ENCODE assay signal across 14 mouse cellular contexts in genomic region chr5:64324920-64325319, GRCm38 (mm10).
DNase-seq lines count a peak whose midpoint lies in the region; ATAC-seq and TF ChIP-seq lines count a peak whose summit lies in the region.
"Had no signal": no experiment of that assay in that cellular context is flagged by ENCODE, and none has a peak within 500 bp of the region (broad histone marks: within the 10 kb centered on the region; RNA-seq: fewer than 3 reads in every experiment).

No protein-coding gene starts in this region.

- no peaks in the 10 kb centered on the region for H3K27me3 ChIP-seq in intestine, postnatal 0 days (replicated peaks; ENCODE audit: control insufficient read depth, insufficient read depth, low read length)
- no peaks in the 10 kb centered on the region for H3K27me3 ChIP-seq in intestine, embryonic 16.5 days (replicated peaks; ENCODE audit: control insufficient read depth, insufficient read depth, low read length)
- H3K27me3 ChIP-seq in embryonic facial prominence, embryonic 15.5 days: no peaks in the 10 kb centered on the region
- no peaks in the 10 kb centered on the region for H3K27me3 ChIP-seq in limb, embryonic 15.5 days

- TF ChIP-seq CTCF in intestine, postnatal 0 days (IDR thresholded peaks at IDR 0.05; ENCODE audit: low read depth): no peak

- WGBS in intestine, postnatal 0 days: 85% methylated on average over 8 of the region's 8 CpGs
- 79% methylated on average over 8 of the region's 8 CpGs for WGBS in intestine, embryonic 16.5 days
- WGBS in embryonic facial prominence, embryonic 15.5 days: 56% methylated on average over 8 of the region's 8 CpGs
- 70% methylated on average over 8 of the region's 8 CpGs for WGBS in limb, embryonic 15.5 days

- 0 out of 2 replicates have a peak overlapping the region, but pooled peaks have one; percentile 21 for H3K27ac ChIP-seq in intestine, postnatal 0 days (ENCODE audit: low read depth, low read length)
- no peak overlapping the region for H3K27ac ChIP-seq in intestine, embryonic 16.5 days (ENCODE audit: low read length)
- peak overlapping the region; percentile 76 for H3K27ac ChIP-seq in brown adipose tissue, adult 24 weeks (replicated peaks; ENCODE audit: low read depth, low read length)
- peak overlapping the region; percentile 63 for H3K27ac ChIP-seq in embryonic facial prominence, embryonic 15.5 days (replicated peaks)
- peak overlapping the region; percentile 88 for H3K27ac ChIP-seq in limb, embryonic 15.5 days

- no peaks in the 10 kb centered on the region for H3K9me3 ChIP-seq in intestine, postnatal 0 days (ENCODE audit: control insufficient read depth)
- no peaks in the 10 kb centered on the region for H3K9me3 ChIP-seq in intestine, embryonic 16.5 days (ENCODE audit: control insufficient read depth, low read length)
- no peaks in the 10 kb centered on the region for H3K9me3 ChIP-seq in embryonic facial prominence, embryonic 15.5 days (replicated peaks)
- no peaks in the 10 kb centered on the region for H3K9me3 ChIP-seq in limb, embryonic 15.5 days

- no peak overlapping the region for H3K4me3 ChIP-seq in intestine, postnatal 0 days (ENCODE audit: low read depth, low read length)
- H3K4me3 ChIP-seq in intestine, embryonic 16.5 days (ENCODE audit: low read length): no peak overlapping the region
- no peak overlapping the region for H3K4me3 ChIP-seq in brown adipose tissue, adult 24 weeks (ENCODE audit: insufficient read depth, low read depth, low read length)
- no peak overlapping the region for H3K4me3 ChIP-seq in embryonic facial prominence, embryonic 15.5 days (replicated peaks)
- H3K4me3 ChIP-seq in limb, embryonic 15.5 days: no peak overlapping the region
- H3K4me3 ChIP-seq: myocyte had no signal

- no peaks in the 10 kb centered on the region for H3K4me1 ChIP-seq in intestine, postnatal 0 days (replicated peaks; ENCODE audit: control insufficient read depth, insufficient read depth, low read length)
- H3K4me1 ChIP-seq in intestine, embryonic 16.5 days (ENCODE audit: control insufficient read depth, insufficient read depth, low read length): peaks cover 11% of the 10 kb centered on the region
- peaks cover 53% of the 10 kb centered on the region for H3K4me1 ChIP-seq in brown adipose tissue, adult 24 weeks (ENCODE audit: control insufficient read depth, insufficient read depth, insufficient read length, low read length)
- H3K4me1 ChIP-seq in embryonic facial prominence, embryonic 15.5 days: peaks cover 22% of the 10 kb centered on the region
- peaks cover 38% of the 10 kb centered on the region for H3K4me1 ChIP-seq in limb, embryonic 15.5 days

- peaks cover 67% of the 10 kb centered on the region for H3K36me3 ChIP-seq in intestine, postnatal 0 days (ENCODE audit: control insufficient read depth, insufficient read depth)
- H3K36me3 ChIP-seq in intestine, embryonic 16.5 days (ENCODE audit: control insufficient read depth, insufficient read depth, low read length): peaks cover 9% of the 10 kb centered on the region
- no peaks in the 10 kb centered on the region; the same call in 1 of the 2 replicates for H3K36me3 ChIP-seq in embryonic facial prominence, embryonic 15.5 days
- H3K36me3 ChIP-seq in limb, embryonic 15.5 days: peaks cover 17% of the 10 kb centered on the region

- DNase-seq in thymus, postnatal 14 days: no peak
- DNase-seq in kidney, adult 11 months: no peak
- DNase-seq in lung, postnatal 14 days: no peak
- DNase-seq: adrenal gland, postnatal 25 days; gastrocnemius, postnatal 14 days; heart, postnatal 14 days; retina, postnatal 1 day had no signal

- no peak for ATAC-seq in intestine, postnatal 0 days
- no peak for ATAC-seq in intestine, embryonic 16.5 days
- ATAC-seq in embryonic facial prominence, embryonic 15.5 days (ENCODE audit: insufficient number of reproducible peaks, low FRiP score, low TSS enrichment, low read depth): no peak
- peak; percentile 50; the same call in 1 of the 2 replicates for ATAC-seq in limb, embryonic 15.5 days (ENCODE audit: insufficient number of reproducible peaks, low FRiP score, low TSS enrichment, low read depth)

- no peak overlapping the region for H3K4me2 ChIP-seq in intestine, postnatal 0 days (replicated peaks; ENCODE audit: low read depth)
- H3K4me2 ChIP-seq in intestine, embryonic 16.5 days (ENCODE audit: low read depth, low read length): no peak overlapping the region
- no peak overlapping the region for H3K4me2 ChIP-seq in embryonic facial prominence, embryonic 15.5 days (replicated peaks)
- H3K4me2 ChIP-seq in limb, embryonic 15.5 days: no peak overlapping the region
- H3K4me2 ChIP-seq: liver, embryonic 11.5 days had no signal

- H3K9ac ChIP-seq in intestine, postnatal 0 days (ENCODE audit: low read depth, low read length): no peak overlapping the region
- no peak overlapping the region for H3K9ac ChIP-seq in intestine, embryonic 16.5 days (ENCODE audit: low read depth, low read length)
- H3K9ac ChIP-seq in embryonic facial prominence, embryonic 15.5 days: no peak overlapping the region
- H3K9ac ChIP-seq in limb, embryonic 15.5 days: no peak overlapping the region
